ENCODE assay signal across 19 mouse cellular contexts in genomic region chr5:112781719-112782118, GRCm38 (mm10).
DNase-seq lines count a peak whose midpoint lies in the region; ATAC-seq and TF ChIP-seq lines count a peak whose summit lies in the region.
"Had no signal": no experiment of that assay in that cellular context is flagged by ENCODE, and none has a peak within 500 bp of the region (broad histone marks: within the 10 kb centered on the region; RNA-seq: fewer than 3 reads in every experiment).

No protein-coding gene starts in this region.

- H3K4me1 ChIP-seq in forebrain, postnatal 0 days (ENCODE audit: insufficient read depth) = no peaks in the 10 kb centered on the region
- H3K4me1 ChIP-seq: limb, embryonic 13.5 days had no signal

- no peak for TF ChIP-seq CTCF in left cerebral cortex, adult 2 months (IDR thresholded peaks at IDR 0.05)
- TF ChIP-seq CTCF in forebrain, postnatal 0 days (IDR thresholded peaks at IDR 0.05; ENCODE audit: low read depth) = no peak

- no peak overlapping the region for H3K4me3 ChIP-seq in left cerebral cortex, adult 2 months
- H3K4me3 ChIP-seq in forebrain, postnatal 0 days (ENCODE audit: low read depth, low read length) = no peak overlapping the region
- H3K4me3 ChIP-seq: erythroblast, embryonic 14.5 days; forebrain, embryonic 15.5 days; limb, embryonic 13.5 days had no signal

- no peak overlapping the region for H3K4me2 ChIP-seq in forebrain, postnatal 0 days (ENCODE audit: low read depth)
- H3K4me2 ChIP-seq: forebrain, embryonic 15.5 days; limb, embryonic 13.5 days had no signal

- H3K36me3 ChIP-seq in forebrain, postnatal 0 days (ENCODE audit: insufficient read depth) = no peaks in the 10 kb centered on the region
- H3K36me3 ChIP-seq: forebrain, embryonic 15.5 days; limb, embryonic 13.5 days had no signal

- H3K27me3 ChIP-seq in forebrain, postnatal 0 days (ENCODE audit: insufficient read depth, low read length) = no peaks in the 10 kb centered on the region
- H3K27me3 ChIP-seq: forebrain, embryonic 15.5 days; limb, embryonic 13.5 days had no signal

- WGBS in forebrain, postnatal 0 days = 83% methylated on average over 7 of the region's 7 CpGs

- ATAC-seq in forebrain, postnatal 0 days = no peak
- ATAC-seq: forebrain, embryonic 15.5 days; hindbrain, postnatal 0 days had no signal

- DNase-seq in cerebellum, postnatal 25 days = peak; percentile 21 to 28
- DNase-seq in cerebellum, postnatal 4 days (ENCODE audit: low spot score in 2 of 2) = no peak
- DNase-seq in layer of hippocampus, adult 8-10 months (ENCODE audit: low spot score in 2 of 2) = peak; percentile 77 to 82
- peak; percentile 54 to 66 for DNase-seq in left cerebral cortex, adult 2 months (ENCODE audit: extremely low spot score in 1 of 2, low spot score in 2 of 2)
- DNase-seq in right cerebral cortex, postnatal 25 days = peak; percentile 65
- DNase-seq in heart, postnatal 4 days = no peak
- no peak for DNase-seq in thymus, postnatal 14 days
- DNase-seq in forebrain, postnatal 0 days = no peak
- DNase-seq: cerebellum, adult 11 months; gastrocnemius, postnatal 25 days; heart, postnatal 36 days; kidney, adult 18-20 months; kidney, postnatal 36 days; midbrain, embryonic 14.5 days had no signal

- H3K9ac ChIP-seq in forebrain, postnatal 0 days = no peak overlapping the region
- H3K9ac ChIP-seq: forebrain, embryonic 15.5 days; limb, embryonic 13.5 days; liver, embryonic 14.5 days had no signal

- peak overlapping the region; percentile 13 for H3K27ac ChIP-seq in left cerebral cortex, adult 2 months
- no peak overlapping the region for H3K27ac ChIP-seq in forebrain, postnatal 0 days (ENCODE audit: low read depth, low read length)
- H3K27ac ChIP-seq: forebrain, embryonic 15.5 days; hindbrain, postnatal 0 days; limb, embryonic 13.5 days; liver, embryonic 14.5 days had no signal

- intact Hi-C loops in left cerebral cortex, adult 2 months (cut with DNase I) = loop anchor here (1.0 to 2.0 kb wide), 4 partner anchors 69 to 205 kb away; partner anchors contain the start of gene Sez6l

- no peaks in the 10 kb centered on the region for H3K9me3 ChIP-seq in forebrain, postnatal 0 days (ENCODE audit: low read length)
- H3K9me3 ChIP-seq: forebrain, embryonic 15.5 days; limb, embryonic 13.5 days had no signal

Comparison
In these comparisons a context has a peak if more than half of its experiments do, and no peak if none do; other contexts are left out.
1. DNase-seq: peak in cerebellum, postnatal 25 days (2 of 2), layer of hippocampus, adult 8-10 months (2 of 2), left cerebral cortex, adult 2 months (2 of 2) and right cerebral cortex, postnatal 25 days (single experiment); none in cerebellum, postnatal 4 days (0 of 2), heart, postnatal 4 days (single experiment), thymus, postnatal 14 days (single experiment) and forebrain, postnatal 0 days (single experiment).